Mouse (Mus musculus) gastrocnemius, postnatal 14 days (tissue): ENCODE data around the gene D130040H23Rik. TPM values are rescaled to one million over a fixed set of nuclear protein-coding genes. Genes with fewer than 3 reads are reported as not detected.
"Not testable (repeated sequence)": the region's sequence is repeated elsewhere in the genome, so short reads cannot be mapped to it uniquely, and the experiment has no call there.

Experiments used
- DNase-seq: peaks from one replicate; pipeline ENCODE4 v3.0.0; 2021; ENCODE audit warnings: mixed read lengths
- intact Hi-C: fragments of 180-260 bp; cut with DNase I; formaldehyde crosslinking; loops from one replicate; pipeline ENCODE4 v1.15.1; 2025; ENCODE audit warnings: low total_unique reads
- long read RNA-seq, 2 experiments: library from polyadenylated mRNA; stranded (forward); transcript quantifications; one replicate each; pipeline ENCODE4 v2.0.0; 2021
- total RNA-seq, 2 experiments: library from RNA; stranded (reverse); gene quantifications; 2 replicates each; pipeline ENCODE4 v1.2.3; 2021

D130040H23Rik gene
- total RNA-seq: 1 to 10 TPM in 1 of 2 experiments, under 1 TPM in 1; 0.95 to 2.2 TPM
- long read RNA-seq, experiment 1: 0 reads
- long read RNA-seq, experiment 2: 0 reads

DNA sequence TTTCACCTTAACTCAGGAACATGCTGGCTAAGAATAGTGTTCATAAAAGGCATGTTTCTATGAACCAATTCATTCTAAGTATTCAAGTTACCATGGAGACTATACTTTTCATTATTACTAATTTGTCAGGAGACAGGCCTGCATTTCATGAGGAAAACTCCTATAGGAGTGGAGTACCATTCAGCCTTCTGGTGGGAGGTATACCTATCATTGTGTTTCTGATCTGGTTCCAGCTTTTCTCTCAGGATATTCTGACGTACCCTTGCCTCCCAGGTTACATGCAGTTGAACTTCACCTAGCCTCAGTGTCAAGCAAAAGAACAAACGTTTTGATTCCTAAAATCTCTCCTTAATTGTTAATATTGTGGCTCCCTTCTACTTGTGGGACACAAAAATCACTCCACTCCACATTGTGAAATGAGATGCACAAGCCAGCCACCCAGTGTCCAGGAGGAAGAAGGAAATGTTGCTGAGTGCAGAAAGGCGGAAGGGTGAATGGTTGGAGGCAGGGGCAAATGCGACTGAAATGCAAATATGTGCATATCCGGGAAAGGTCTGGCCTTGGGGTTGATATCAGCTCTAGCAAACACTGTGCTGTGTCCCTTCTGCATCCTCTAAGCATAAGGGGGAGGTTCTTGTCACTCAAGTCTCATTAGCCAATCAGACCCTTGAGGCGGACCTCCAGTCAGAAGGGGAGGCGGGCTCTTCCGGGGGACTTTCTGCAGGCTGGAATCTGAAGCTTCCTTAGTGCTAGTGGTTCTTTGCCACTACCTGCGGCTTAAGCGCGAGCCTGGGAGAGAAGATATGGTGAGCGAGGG, at the start of gene D130040H23Rik:
TSS of gene D130040H23Rik (plus strand) at position 695 of the 817 bp plus-strand sequence.
- DNase-seq: peak; percentile 59
- intact Hi-C loops: no loop called here

DNA sequence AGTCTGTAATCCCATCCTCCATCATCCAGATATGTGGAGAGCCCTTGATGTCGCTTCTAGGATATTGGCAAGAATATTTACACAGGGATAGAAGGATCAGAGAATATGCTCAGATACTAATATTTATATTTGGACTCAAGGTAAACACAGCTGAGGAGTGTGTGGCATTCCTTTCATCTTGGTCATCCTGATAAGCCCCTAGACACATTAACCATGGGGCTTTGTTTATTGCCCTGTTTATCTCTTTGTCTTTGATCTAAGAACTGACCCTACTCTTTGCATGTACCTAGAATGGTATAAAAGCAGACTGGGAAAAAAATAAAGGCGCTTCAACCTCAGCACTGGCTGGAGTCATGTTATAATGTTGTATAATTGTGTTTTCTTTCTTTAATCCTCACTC, 28.3 kb upstream of the D130040H23Rik start:
- no peak for DNase-seq
- intact Hi-C loops: no loop called here

- DNase-seq: no peak
- intact Hi-C loops: no loop called here
These were observed 2.4 kb upstream of the D130040H23Rik start for GRCm38 (mm10) chr8:69268525-69268924.

- no peak for DNase-seq
- intact Hi-C loops: no loop called here
These were observed 299 bp downstream of the D130040H23Rik start for GRCm38 (mm10) chr8:69271203-69271554.

GRCm38 (mm10) chr8:69272435-69272834, 1.6 kb downstream of the D130040H23Rik start:
- intact Hi-C loops: no loop called here
- DNase-seq: no peak

GRCm38 (mm10) chr8:69324771-69325170, 53.9 kb downstream of the D130040H23Rik start:
- no peak for DNase-seq
- intact Hi-C loops: no loop called here

DNA sequence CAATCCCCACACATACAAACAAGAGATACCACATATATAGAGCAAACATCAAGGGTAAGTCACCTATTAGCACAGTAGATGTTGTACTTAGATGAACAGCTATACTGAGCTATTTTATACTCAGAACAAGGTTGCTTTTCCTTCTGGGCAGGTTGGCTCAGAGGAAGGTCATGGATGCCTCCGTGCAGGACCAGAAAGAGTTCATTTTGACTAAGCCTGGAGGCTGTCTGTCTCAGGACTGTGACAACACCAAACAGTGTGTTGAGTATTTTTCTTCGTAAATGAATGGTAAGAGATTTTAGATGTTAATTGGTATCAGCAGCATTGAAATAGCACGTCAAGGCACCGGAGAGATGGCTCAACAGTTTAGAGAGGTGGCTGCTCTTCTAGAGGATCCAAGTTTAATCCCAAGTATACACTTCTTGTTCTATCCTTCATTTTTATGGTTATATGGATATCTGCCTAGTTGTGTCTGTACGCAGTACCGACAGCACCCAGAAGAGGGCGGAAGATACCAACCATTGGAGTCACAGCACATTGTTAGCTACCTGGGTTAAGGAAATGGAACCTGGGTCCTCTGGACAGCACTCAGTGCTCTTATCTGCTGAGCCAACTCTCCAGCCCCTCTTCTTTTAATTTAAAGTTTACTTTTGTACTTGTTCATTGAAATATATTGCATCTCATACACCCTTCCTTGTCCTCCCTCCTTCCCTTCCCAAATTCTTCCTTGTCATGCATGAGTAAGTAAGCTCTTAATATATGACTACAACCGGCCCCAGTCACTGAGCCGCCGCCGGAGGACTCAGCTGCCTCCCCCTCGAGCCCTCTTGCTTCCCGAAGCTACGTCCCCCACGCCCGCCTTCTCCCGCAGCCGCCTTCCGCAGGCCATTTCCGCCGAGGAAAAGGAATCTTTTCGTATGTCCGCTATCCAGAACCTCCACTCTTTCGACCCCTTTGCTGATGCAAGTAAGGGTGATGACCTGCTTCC, 57.7 kb downstream of the D130040H23Rik start:
- peak; percentile 54 for DNase-seq
- intact Hi-C loops: no loop called here

- intact Hi-C loops, DNase-seq: not testable (repeated sequence)
These were observed 58.4 kb downstream of the D130040H23Rik start for GRCm38 (mm10) chr8:69329289-69329688.

Other genes with a start within 250 kb of the D130040H23Rik start
- 1 to 10 TPM; 4.5 to 6.1 TPM for gene Zfp930, start 62.0 kb upstream of the D130040H23Rik start, total RNA-seq
- gene Gm9495, start 182.5 kb downstream of the D130040H23Rik start, total RNA-seq: not detected